Mouse (Mus musculus): ENCODE results near the gene Rtp2.

GRCm38 (mm10) chr16:23969919-23970318 lies 37.7 kb upstream of the Rtp2 start:
- TF ChIP-seq CTCF (IDR thresholded peaks at IDR 0.05; ENCODE audit: insufficient read depth, low read depth, low read length) (no peak), POLR2A (IDR thresholded peaks at IDR 0.05; ENCODE audit: insufficient read depth, low read depth, low read length) (no peak)

All from olfactory bulb, adult 2 months (tissue).